Mouse (Mus musculus): ENCODE results near the gene Kdm4b. TPM values are rescaled to one million over a fixed set of nuclear protein-coding genes. Genes with fewer than 3 reads are reported as not detected.

Gene Kdm4b
- 1.2 TPM for polyA plus RNA-seq (2014; fragmentation: Illumina TruSeq; extraction: RNeasy Lipid Tissue Mini Kit (QIAGEN cat#74804))

GRCm38 (mm10) chr17:56325450-56326152 lies at the start of gene Kdm4b:
TSS of gene Kdm4b (plus strand) at chr17:56326062.

GRCm38 (mm10) chr17:56276643-56277566 lies 49.0 kb upstream of the Kdm4b start, which contains the start of gene Ticam1:
TSS of gene Ticam1 (minus strand) at chr17:56276786.

GRCm38 (mm10) chr17:56292531-56293222 lies 33.2 kb upstream of the Kdm4b start, which contains the start of gene Plin3:
TSS of gene Plin3 (minus strand) at chr17:56292873.

GRCm38 (mm10) chr17:56300186-56300585 lies 25.7 kb upstream of the Kdm4b start, which contains the start of gene Arrdc5:
TSS of gene Arrdc5 (minus strand) at chr17:56300286.

GRCm38 (mm10) chr17:56303160-56303846 lies 22.6 kb upstream of the Kdm4b start, which contains the start of gene Uhrf1:
TSS of gene Uhrf1 (plus strand) at chr17:56303321.

Other genes with a start within 250 kb of the Kdm4b start
- gene Hdgfl2, start 246.4 kb upstream of the Kdm4b start, polyA plus RNA-seq (2014; fragmentation: Illumina TruSeq; extraction: RNeasy Lipid Tissue Mini Kit (QIAGEN cat#74804)): 2.6 TPM
- 2.3 TPM for gene Plin4, start 216.3 kb upstream of the Kdm4b start, polyA plus RNA-seq (2014; fragmentation: Illumina TruSeq; extraction: RNeasy Lipid Tissue Mini Kit (QIAGEN cat#74804))
- 0.46 TPM for gene Plin5, start 208.5 kb upstream of the Kdm4b start, polyA plus RNA-seq (2014; fragmentation: Illumina TruSeq; extraction: RNeasy Lipid Tissue Mini Kit (QIAGEN cat#74804))
- gene Lrg1, start 204.1 kb upstream of the Kdm4b start, polyA plus RNA-seq (2014; fragmentation: Illumina TruSeq; extraction: RNeasy Lipid Tissue Mini Kit (QIAGEN cat#74804)): not detected
- gene Sema6b, start 185.7 kb upstream of the Kdm4b start, polyA plus RNA-seq (2014; fragmentation: Illumina TruSeq; extraction: RNeasy Lipid Tissue Mini Kit (QIAGEN cat#74804)): not detected
- gene Tnfaip8l1, start 163.6 kb upstream of the Kdm4b start, polyA plus RNA-seq (2014; fragmentation: Illumina TruSeq; extraction: RNeasy Lipid Tissue Mini Kit (QIAGEN cat#74804)): 0.88 TPM
- 14.9 TPM for gene Mydgf, start 142.1 kb upstream of the Kdm4b start, polyA plus RNA-seq (2014; fragmentation: Illumina TruSeq; extraction: RNeasy Lipid Tissue Mini Kit (QIAGEN cat#74804))
- not detected for gene Dpp9, start 107.2 kb upstream of the Kdm4b start, polyA plus RNA-seq (2014; fragmentation: Illumina TruSeq; extraction: RNeasy Lipid Tissue Mini Kit (QIAGEN cat#74804))
- 2.5 TPM for gene Fem1a, start 69.3 kb upstream of the Kdm4b start, polyA plus RNA-seq (2014; fragmentation: Illumina TruSeq; extraction: RNeasy Lipid Tissue Mini Kit (QIAGEN cat#74804))
- 0.20 TPM for gene Ticam1, start 49.3 kb upstream of the Kdm4b start, polyA plus RNA-seq (2014; fragmentation: Illumina TruSeq; extraction: RNeasy Lipid Tissue Mini Kit (QIAGEN cat#74804))
- gene Plin3, start 33.2 kb upstream of the Kdm4b start, polyA plus RNA-seq (2014; fragmentation: Illumina TruSeq; extraction: RNeasy Lipid Tissue Mini Kit (QIAGEN cat#74804)): 22.7 TPM
- gene Arrdc5, start 25.8 kb upstream of the Kdm4b start, polyA plus RNA-seq (2014; fragmentation: Illumina TruSeq; extraction: RNeasy Lipid Tissue Mini Kit (QIAGEN cat#74804)): not detected
- gene Uhrf1, start 22.7 kb upstream of the Kdm4b start, polyA plus RNA-seq (2014; fragmentation: Illumina TruSeq; extraction: RNeasy Lipid Tissue Mini Kit (QIAGEN cat#74804)): 26.4 TPM
- 1.1 TPM for gene Ptprs, start 150.4 kb downstream of the Kdm4b start, polyA plus RNA-seq (2014; fragmentation: Illumina TruSeq; extraction: RNeasy Lipid Tissue Mini Kit (QIAGEN cat#74804))
- not detected for gene Znrf4, start 186.4 kb downstream of the Kdm4b start, polyA plus RNA-seq (2014; fragmentation: Illumina TruSeq; extraction: RNeasy Lipid Tissue Mini Kit (QIAGEN cat#74804))
- 0.37 TPM for gene Gm20219, start 228.3 kb downstream of the Kdm4b start, polyA plus RNA-seq (2014; fragmentation: Illumina TruSeq; extraction: RNeasy Lipid Tissue Mini Kit (QIAGEN cat#74804))